Mouse (Mus musculus) brown adipose tissue, adult 24 weeks (tissue): ENCODE measurements around the gene Ppp1r3f. TPM values are rescaled to one million over a fixed set of nuclear protein-coding genes. Genes with fewer than 3 reads are reported as not detected.

Source experiments
- H3K27ac ChIP-seq: fragments of 200-500 bp; replicated peaks from 2 replicates; pipeline ENCODE4 v1.5.1; 2012; ENCODE audit warnings: low read depth, mild to moderate bottlenecking, low read length
- H3K4me1 ChIP-seq: fragments of 200-500 bp; 2 replicates; pipeline ENCODE4 v1.6.1; 2012; ENCODE audit warnings: low read length, mixed read lengths; ENCODE audit not compliant: control insufficient read depth, insufficient read depth, insufficient read length
- H3K4me3 ChIP-seq: fragments of 200-500 bp; 2 replicates; pipeline ENCODE4 v1.5.1; 2012; ENCODE audit warnings: low read depth, mild to moderate bottlenecking, low read length, moderate library complexity; ENCODE audit not compliant: insufficient read depth
- polyA plus RNA-seq: library from polyadenylated mRNA; stranded (reverse); fragments of >200 nt; gene quantifications from 2 replicates; pipeline ENCODE4 v1.2.4, GENCODE M21; 2012; ENCODE audit not compliant: missing spikeins, insufficient read depth, insufficient read length

Gene Ppp1r3f
- polyA plus RNA-seq, 1 experiment: 2.2 TPM

DNA sequence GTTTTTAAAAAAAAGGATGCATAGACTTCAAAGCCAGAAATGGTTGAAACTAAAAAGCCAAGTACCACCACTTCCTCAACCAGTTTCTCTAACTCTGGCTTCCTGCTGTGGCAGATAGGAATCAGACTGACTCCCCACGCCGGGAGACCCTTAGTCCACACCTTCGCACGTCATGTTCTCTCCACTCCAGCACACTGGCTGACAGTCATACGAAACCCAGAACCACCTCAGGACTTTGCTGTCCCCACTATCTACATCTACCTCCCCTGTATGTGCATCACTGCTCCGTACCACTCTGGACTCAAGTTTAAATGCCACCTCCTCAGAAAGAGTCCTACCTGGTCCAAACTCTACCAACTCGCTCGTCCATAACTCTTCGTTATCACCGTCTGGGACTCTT is 1.6 kb downstream of the Ppp1r3f start:
- no peak overlapping the region for H3K4me3 ChIP-seq
- H3K27ac ChIP-seq: no peak overlapping the region
- peaks cover 8% of the 10 kb centered on the region; the same call in 1 of the 2 replicates for H3K4me1 ChIP-seq

DNA sequence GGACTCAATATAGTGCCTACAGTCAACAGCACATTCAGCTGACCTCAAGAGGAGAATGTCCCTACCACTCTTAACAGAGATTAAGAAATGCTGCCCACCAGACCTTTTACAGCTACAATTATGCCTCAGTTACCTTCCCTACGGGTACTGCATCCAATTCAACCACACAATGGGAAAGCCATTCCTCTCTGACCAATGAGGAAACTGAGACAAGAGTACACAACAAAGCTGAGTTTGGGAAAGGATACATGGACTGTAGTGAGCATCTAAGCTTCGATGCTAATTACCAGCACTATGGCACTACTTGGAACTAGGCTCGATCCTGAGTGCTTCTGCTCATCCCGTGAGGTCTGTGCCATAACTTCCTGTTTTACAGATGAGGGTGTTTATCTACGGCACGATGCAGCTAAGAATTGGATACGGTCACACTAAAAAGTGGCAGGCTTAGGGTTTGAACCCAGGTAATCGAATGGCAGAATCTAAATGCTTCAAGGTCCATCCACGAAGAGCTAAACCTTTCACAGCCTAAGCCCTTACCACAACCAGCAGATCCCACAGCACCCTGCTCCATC is 2.4 kb downstream of the Ppp1r3f start:
- Histone ChIP-seq H3K4me3 (no peak overlapping the region), H3K27ac (no peak overlapping the region), H3K4me1 (peaks cover 8% of the 10 kb centered on the region; the same call in 1 of the 2 replicates)

DNA sequence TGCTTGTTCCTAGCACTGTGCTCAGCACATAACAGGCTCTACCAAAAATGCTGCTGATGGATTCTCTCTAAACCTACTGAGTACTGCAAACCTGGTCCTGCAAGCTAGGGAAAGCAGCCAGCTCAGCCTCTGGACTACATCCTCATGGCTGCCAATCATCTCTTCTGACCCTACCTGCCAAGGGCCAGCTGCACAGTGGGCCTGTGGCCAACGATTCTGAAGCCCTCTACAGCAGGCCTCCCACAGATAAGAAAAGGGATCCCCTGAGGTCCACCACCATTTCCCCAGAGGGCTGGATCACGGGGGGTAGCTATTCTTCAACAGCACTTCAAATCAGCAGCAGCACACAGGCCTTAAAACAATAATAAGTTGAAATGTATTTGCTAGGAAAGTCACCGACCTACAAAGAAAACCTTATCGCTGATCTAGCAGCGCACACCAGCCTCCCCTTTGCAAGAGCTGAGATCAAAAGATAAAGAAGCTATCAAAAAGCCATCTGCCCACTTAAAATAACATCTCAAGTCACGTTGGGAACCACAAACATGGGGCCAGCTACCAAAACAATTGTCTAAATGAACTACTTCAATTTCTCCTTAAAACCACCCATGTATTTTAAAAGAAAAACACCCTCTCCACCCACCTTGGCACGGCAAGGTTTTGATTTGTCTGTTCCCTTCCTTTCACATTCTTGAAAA is 3.5 kb downstream of the Ppp1r3f start:
- Histone ChIP-seq H3K4me1 (peaks cover 8% of the 10 kb centered on the region; the same call in 1 of the 2 replicates), H3K4me3 (no peak overlapping the region), H3K27ac (no peak overlapping the region)

DNA sequence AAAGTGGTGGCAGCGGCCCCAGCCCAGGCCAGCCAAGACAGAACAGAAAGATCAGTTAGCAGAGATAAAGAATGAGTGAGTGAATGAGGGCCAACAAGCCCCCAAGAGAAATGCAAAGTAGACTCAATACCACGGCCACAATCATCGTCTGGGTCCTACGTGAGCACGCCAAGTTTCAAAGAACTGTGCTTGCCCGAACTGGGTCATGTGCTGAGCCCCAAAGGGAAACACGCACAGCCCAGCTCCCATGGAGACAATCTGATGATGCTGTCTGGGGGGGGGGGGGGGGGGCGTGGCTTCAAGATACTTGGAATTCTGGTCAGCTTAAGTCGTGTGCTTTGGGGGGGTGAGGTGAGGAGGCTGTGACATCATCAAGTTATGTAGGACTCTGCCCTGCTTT is 6.6 kb downstream of the Ppp1r3f start:
- Histone ChIP-seq H3K4me3 (no peak overlapping the region), H3K4me1 (no peaks in the 10 kb centered on the region)

DNA sequence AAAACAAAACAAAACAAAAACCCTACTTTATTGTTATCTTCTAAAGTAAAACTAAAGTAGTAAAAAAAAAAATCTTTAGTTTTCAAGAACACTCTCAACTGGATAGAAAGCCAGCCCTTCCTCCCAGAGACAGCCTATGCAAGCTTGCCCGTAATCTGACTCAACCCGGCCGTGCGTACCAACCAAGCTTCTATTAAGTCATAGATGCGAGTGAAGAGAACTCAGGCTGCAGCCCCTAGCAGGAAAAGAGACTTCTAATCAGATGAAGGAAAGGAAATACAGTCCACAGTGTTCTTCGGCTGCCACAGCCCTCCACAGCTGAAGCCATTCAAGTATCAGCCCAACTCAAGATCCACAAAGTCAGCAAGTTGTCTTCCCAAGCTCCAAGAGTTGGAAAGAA is 7.7 kb downstream of the Ppp1r3f start:
- Histone ChIP-seq H3K4me1 (no peaks in the 10 kb centered on the region), H3K27ac (no peak overlapping the region), H3K4me3 (no peak overlapping the region)

More for the DNA sequence above, 6.6 kb downstream of the Ppp1r3f start:
- H3K27ac ChIP-seq: no peak overlapping the region

DNA sequence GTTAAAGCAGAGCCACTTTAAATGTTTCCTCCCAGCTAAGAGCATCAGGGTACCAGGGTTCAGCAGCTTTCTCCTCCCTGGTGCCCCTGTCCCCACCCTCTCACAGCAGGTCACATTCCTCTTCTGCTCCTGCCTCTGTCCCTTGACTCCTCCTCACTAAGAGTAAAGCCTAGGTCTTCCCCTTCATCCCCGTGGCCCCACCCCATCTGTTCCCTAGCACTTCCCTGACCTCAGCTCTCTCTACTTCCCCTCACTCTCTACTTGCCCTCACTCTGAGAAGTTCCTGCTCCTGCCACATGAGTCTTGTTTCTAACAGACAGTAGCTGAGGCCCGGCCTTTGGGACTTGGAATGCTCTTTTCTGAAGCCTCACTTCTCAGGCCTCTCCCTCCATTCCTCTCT is 11.0 kb downstream of the Ppp1r3f start:
- no peak overlapping the region for H3K4me3 ChIP-seq

DNA sequence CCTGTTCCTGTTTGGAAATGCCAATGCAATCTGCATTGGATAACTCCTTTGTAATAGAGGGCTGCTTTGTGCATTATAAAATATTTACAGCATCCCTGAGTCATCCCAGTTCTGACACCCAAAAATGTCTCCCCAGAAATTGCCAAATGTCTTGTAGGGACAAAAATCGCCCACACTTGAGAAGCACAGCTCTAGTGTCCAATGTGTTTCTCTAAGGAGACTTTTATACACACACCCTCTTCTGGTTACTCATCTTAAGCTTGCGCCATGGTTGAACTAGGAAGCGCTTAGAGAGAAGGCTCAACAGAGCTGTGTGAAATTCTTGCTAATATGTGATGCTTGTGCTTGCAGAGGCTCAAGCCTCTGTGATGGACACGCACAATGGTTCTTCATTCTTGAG is 20.6 kb downstream of the Ppp1r3f start:
- Histone ChIP-seq H3K4me3 (no peak overlapping the region), H3K4me1 (no peaks in the 10 kb centered on the region), H3K27ac (no peak overlapping the region)

More for the DNA sequence above, 11.0 kb downstream of the Ppp1r3f start:
- Histone ChIP-seq H3K27ac (no peak overlapping the region), H3K4me1 (no peaks in the 10 kb centered on the region)

DNA sequence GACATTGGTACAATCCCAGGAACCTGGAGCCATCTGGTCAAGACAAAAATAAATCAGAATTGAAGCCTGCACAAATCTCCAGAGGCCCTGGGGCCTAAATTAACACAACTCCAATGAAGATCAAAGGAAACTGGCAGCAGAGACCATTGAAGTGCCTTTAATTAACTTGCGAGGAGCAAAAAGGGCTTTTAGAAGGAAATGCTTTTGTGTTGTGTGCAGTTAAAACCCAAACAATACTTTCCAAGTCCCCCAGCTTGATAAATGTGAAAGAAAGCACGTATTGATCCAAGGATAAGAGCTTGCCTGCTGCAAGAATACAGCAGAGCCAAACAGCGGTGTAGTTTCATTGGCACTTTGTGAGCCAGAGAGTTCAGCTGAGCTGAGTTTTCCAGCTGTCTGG is 49.1 kb downstream of the Ppp1r3f start:
- no peaks in the 10 kb centered on the region for H3K4me1 ChIP-seq
- H3K27ac ChIP-seq: no peak overlapping the region
- H3K4me3 ChIP-seq: no peak overlapping the region

Other genes with a start within 250 kb of the Ppp1r3f start
- 0.46 and 0.75 TPM in 2 replicates for gene Usp27x, start 198.5 kb downstream of the Ppp1r3f start, polyA plus RNA-seq
- gene Foxp3, start 639 bp downstream of the Ppp1r3f start, polyA plus RNA-seq: not detected in 2 replicates
- gene Ccdc22, start 31.2 kb upstream of the Ppp1r3f start, polyA plus RNA-seq: 6.0 and 6.1 TPM in 2 replicates
- not detected in 2 replicates for gene Cacna1f, start 32.8 kb upstream of the Ppp1r3f start, polyA plus RNA-seq
- gene Syp, start 64.2 kb upstream of the Ppp1r3f start, polyA plus RNA-seq: 13.0 and 15.6 TPM in 2 replicates
- 6.3 and 8.3 TPM in 2 replicates for gene Prickle3, start 83.0 kb upstream of the Ppp1r3f start, polyA plus RNA-seq
- gene Plp2, start 97.1 kb upstream of the Ppp1r3f start, polyA plus RNA-seq: 27.0 and 31.6 TPM in 2 replicates
- 2.9 and 3.4 TPM in 2 replicates for gene Magix, start 107.0 kb upstream of the Ppp1r3f start, polyA plus RNA-seq
- gene Gpkow, start 122.8 kb upstream of the Ppp1r3f start, polyA plus RNA-seq: 17.4 and 24.4 TPM in 2 replicates
- 41.8 and 42.4 TPM in 2 replicates for gene Wdr45, start 140.1 kb upstream of the Ppp1r3f start, polyA plus RNA-seq
- gene Gm45208, start 148.0 kb upstream of the Ppp1r3f start, polyA plus RNA-seq: 4.0 TPM in 1 of 2 replicates, not detected in the other
- gene Praf2, start 154.2 kb upstream of the Ppp1r3f start, polyA plus RNA-seq: 10.2 and 10.8 TPM in 2 replicates
- not detected in 2 replicates for gene Ccdc120, start 176.6 kb upstream of the Ppp1r3f start, polyA plus RNA-seq
- gene Tfe3, start 188.3 kb upstream of the Ppp1r3f start, polyA plus RNA-seq: 22.3 and 27.5 TPM in 2 replicates
- 18.6 and 19.2 TPM in 2 replicates for gene Gripap1, start 215.5 kb upstream of the Ppp1r3f start, polyA plus RNA-seq
- 0.21 TPM in 1 of 2 replicates, not detected in the other for gene Kcnd1, start 248.0 kb upstream of the Ppp1r3f start, polyA plus RNA-seq